Mouse (Mus musculus): ENCODE results near the gene Rap2b.

DNA sequence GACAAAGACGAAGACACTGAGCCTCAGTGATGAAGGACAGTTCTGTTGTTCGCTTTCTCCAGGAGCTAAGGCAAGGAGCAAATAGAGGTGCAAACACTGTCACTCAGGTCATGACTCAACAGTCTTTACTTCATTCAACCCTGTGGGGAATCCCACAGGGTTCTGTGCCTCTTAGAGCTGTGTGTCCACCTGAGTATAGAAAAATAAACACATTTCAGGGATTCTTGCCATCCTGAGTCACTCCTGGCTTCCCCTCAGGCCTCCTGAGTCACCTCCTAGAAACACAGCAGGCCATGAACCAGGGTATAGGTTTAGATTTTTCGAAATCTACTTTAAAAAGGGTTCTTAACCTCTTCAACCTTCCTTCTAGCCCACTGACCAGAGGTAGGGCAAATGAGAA lies 33.9 kb downstream of the Rap2b start:
- TF ChIP-seq CTCF (conservative IDR thresholded peaks at IDR 0.05; ENCODE audit: low read length) (no peak), POU5F1 (IDR thresholded peaks at IDR 0.05; ENCODE audit: borderline replicate concordance, low read length) (no peak), NANOG (IDR thresholded peaks at IDR 0.05; ENCODE audit: borderline replicate concordance, low read length) (no peak)

Measured in E14TG2a.4 (cell line).